Mouse (Mus musculus): ENCODE data around the gene Csrnp2. TPM values are rescaled to one million over a fixed set of nuclear protein-coding genes. Genes with fewer than 3 reads are reported as not detected.

The Csrnp2 gene
- total and polyA plus RNA-seq, 3 experiments, result 2.3 to 3.5 (median 2.3) TPM

DNA sequence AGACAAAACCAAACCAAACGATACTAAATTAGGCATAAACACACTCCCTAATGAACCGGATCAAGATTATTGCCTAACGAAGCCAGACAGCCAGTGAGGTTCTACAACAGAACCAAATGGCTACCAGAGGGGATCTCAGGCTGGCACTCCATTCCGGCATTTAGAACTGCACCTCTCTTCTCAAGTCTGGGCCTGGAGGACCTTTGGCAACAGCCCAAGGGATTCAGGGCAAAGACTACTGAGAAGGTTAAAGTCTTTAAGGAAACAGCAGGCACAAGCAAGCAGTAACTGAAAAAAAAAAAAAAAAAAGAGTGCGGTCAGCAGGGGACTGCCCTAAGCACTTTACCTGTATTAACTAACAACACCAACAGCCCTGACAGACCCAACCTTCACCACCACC lies 33.2 kb downstream of the Csrnp2 start:
- H3K4me2 ChIP-seq (ENCODE audit: insufficient read depth, low read depth, poor library complexity, severe bottlenecking), result peak overlapping the region; percentile 18; the same call in 1 of the 2 replicates
- dilution Hi-C loops (cut with MboI; ENCODE audit: extremely low pct_ligation_motif_present, extremely low pct_unique_long_range_greater_than_20kb, low sequenced_read_pairs), result no loop called here
- no peaks in the 10 kb centered on the region for H3K79me2 ChIP-seq (replicated peaks; ENCODE audit: control insufficient read depth, extremely low read depth, insufficient read depth, poor library complexity, severe bottlenecking)
- H3K36me3 ChIP-seq (replicated peaks in 1 of 2; ENCODE audit: control insufficient read depth in 1 of 2, insufficient read depth in 1 of 2, low read length in 1 of 2), result no peaks in the 10 kb centered on the region
- no peak overlapping the region for H3K9ac ChIP-seq (ENCODE audit: insufficient read depth, low read depth)
- peaks cover 3% of the 10 kb centered on the region for H3K27me3 ChIP-seq (replicated peaks)
- H3K27ac ChIP-seq (ENCODE audit: insufficient read depth, low read depth), result no peak overlapping the region
- TF ChIP-seq ZKSCAN1 (IDR thresholded peaks at IDR 0.05; ENCODE audit: borderline replicate concordance, low read depth, low read length) (no peak), CHD2 (IDR thresholded peaks at IDR 0.05; ENCODE audit: low read length) (no peak), NELFE (IDR thresholded peaks at IDR 0.05; ENCODE audit: low read depth, low read length) (no peak), MYC (IDR thresholded peaks at IDR 0.05; ENCODE audit: low read depth, low read length) (no peak), EP300 (IDR thresholded peaks at IDR 0.05; ENCODE audit: low read length) (no peak), MEF2A (IDR thresholded peaks at IDR 0.05; ENCODE audit: borderline replicate concordance, low read depth, low read length) (no peak), CHD1 (IDR thresholded peaks at IDR 0.05; ENCODE audit: low read depth, low read length) (no peak), POLR2AphosphoS2 (IDR thresholded peaks at IDR 0.05; ENCODE audit: low read depth, low read length) (no peak)
- in situ Hi-C loops (cut with MboI; ENCODE audit: low pct_ligation_motif_present, low pct_unique_long_range_greater_than_20kb, low sequenced_read_pairs), result loop anchor here (5.0 kb wide), 3 partner anchors 150 to 290 kb away; no protein-coding TSS in a partner anchor
- H3K4me3 ChIP-seq (replicated peaks in 1 of 3; ENCODE audit: low read depth in 2 of 3, low read length in 2 of 3, poor library complexity in 1 of 3), result no peak overlapping the region
- H3K4me1 ChIP-seq (ENCODE audit: control insufficient read depth in 1 of 2, insufficient read depth in 2 of 2), result peaks cover 8 to 29% of the 10 kb centered on the region in 2 experiments
- no peak for DNase-seq (ENCODE audit: extremely low read depth)
- no peaks in the 10 kb centered on the region for H3K9me3 ChIP-seq (replicated peaks; ENCODE audit: low read length)

DNA sequence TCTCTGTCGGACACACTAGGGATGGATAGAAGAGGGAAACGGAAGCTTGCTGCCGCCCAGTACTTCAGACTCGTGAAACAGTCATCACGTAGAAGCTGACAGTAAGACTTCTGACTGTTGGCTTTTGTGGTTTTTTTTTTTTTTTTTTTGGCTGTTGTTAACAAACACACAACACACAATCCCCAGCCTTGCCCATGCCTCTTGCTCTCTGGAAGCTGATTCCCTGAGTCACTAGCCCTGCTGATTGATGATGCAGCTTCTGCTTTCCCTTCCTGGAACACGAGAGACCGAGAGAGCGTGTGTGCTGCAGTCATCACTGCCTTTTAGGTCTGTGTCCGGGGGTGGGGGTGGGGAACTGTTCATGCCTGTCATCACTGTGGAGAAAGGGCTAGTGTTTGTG lies 33.6 kb downstream of the Csrnp2 start:
- H3K9me3 ChIP-seq (replicated peaks; ENCODE audit: low read length), result no peaks in the 10 kb centered on the region
- no peak overlapping the region for H3K4me3 ChIP-seq (replicated peaks in 1 of 3; ENCODE audit: low read depth in 2 of 3, low read length in 2 of 3, poor library complexity in 1 of 3)
- H3K4me1 ChIP-seq (ENCODE audit: control insufficient read depth in 1 of 2, insufficient read depth in 2 of 2), result peaks cover 8 to 31% of the 10 kb centered on the region in 2 experiments
- TF ChIP-seq MAX (IDR thresholded peaks at IDR 0.05; ENCODE audit: low read length) (no peak), ZMIZ1 (IDR thresholded peaks at IDR 0.05; ENCODE audit: low read depth, low read length) (no peak), MEF2A (IDR thresholded peaks at IDR 0.05; ENCODE audit: borderline replicate concordance, low read depth, low read length) (peak; percentile 44; the same call in 1 of the 2 replicates), BHLHE40 (IDR thresholded peaks at IDR 0.05; ENCODE audit: low read depth, low read length) (peak; percentile 43), MXI1 (IDR thresholded peaks at IDR 0.05; ENCODE audit: low read depth, low read length) (peak; percentile 67; the same call in 1 of the 2 replicates), CHD2 (IDR thresholded peaks at IDR 0.05; ENCODE audit: low read length) (peak; percentile 57; the same call in 1 of the 2 replicates), ZNF384 (IDR thresholded peaks at IDR 0.05; ENCODE audit: low read depth, low read length) (peak; percentile 43; the same call in 1 of the 2 replicates), IRF4 (IDR thresholded peaks at IDR 0.05; ENCODE audit: low read depth, low read length) (peak; percentile 29; the same call in 1 of the 2 replicates), GABPA (IDR thresholded peaks at IDR 0.05; ENCODE audit: insufficient replicate concordance, low read depth, low read length) (no peak), ELF1 (IDR thresholded peaks at IDR 0.05; ENCODE audit: low read depth, low read length) (0 out of 2 replicates have a peak, but pooled peaks have one; percentile 20)
- H3K9ac ChIP-seq (ENCODE audit: insufficient read depth, low read depth), result no peak overlapping the region
- peaks cover 3% of the 10 kb centered on the region for H3K27me3 ChIP-seq (replicated peaks)
- H3K36me3 ChIP-seq (replicated peaks in 1 of 2; ENCODE audit: control insufficient read depth in 1 of 2, insufficient read depth in 1 of 2, low read length in 1 of 2), result no peaks in the 10 kb centered on the region
- H3K79me2 ChIP-seq (replicated peaks; ENCODE audit: control insufficient read depth, extremely low read depth, insufficient read depth, poor library complexity, severe bottlenecking), result no peaks in the 10 kb centered on the region
- H3K4me2 ChIP-seq (ENCODE audit: insufficient read depth, low read depth, poor library complexity, severe bottlenecking), result peak overlapping the region; percentile 41
- in situ Hi-C loops (cut with MboI; ENCODE audit: low pct_ligation_motif_present, low pct_unique_long_range_greater_than_20kb, low sequenced_read_pairs), result loop anchor here (5.0 kb wide), 3 partner anchors 151 to 291 kb away; no protein-coding TSS in a partner anchor
- peak; percentile 47 for DNase-seq (ENCODE audit: extremely low read depth)
- dilution Hi-C loops (cut with MboI; ENCODE audit: extremely low pct_ligation_motif_present, extremely low pct_unique_long_range_greater_than_20kb, low sequenced_read_pairs), result no loop called here
- no peak overlapping the region for H3K27ac ChIP-seq (ENCODE audit: insufficient read depth, low read depth)

All from CH12.LX (cell line).